Mouse (Mus musculus) liver, embryonic 13.5 days (tissue): Measurements from ENCODE around the gene Tmem216. TPM values are rescaled to one million over a fixed set of nuclear protein-coding genes. Genes with fewer than 3 reads are reported as not detected.
A peak's percentile ranks its signal among the peaks of the same experiment; 100 is the strongest.
"Not testable (repeated sequence)": the region's sequence is repeated elsewhere in the genome, so short reads cannot be mapped to it uniquely, and the experiment has no call there.

Source experiments
- ATAC-seq: fragments of 200-750 bp; cut with Nextera tagmentation; 2 replicates; pipeline ENCODE4 v1.8.0; 2017; ENCODE audit warnings: low read depth, mild to moderate bottlenecking, moderate number of reproducible peaks, moderate library complexity
- DNase-seq: peaks from one replicate; pipeline ENCODE4 v3.0.0; 2022
- H3K27ac ChIP-seq: fragments of 300-500 bp; sonication (generic); 2 replicates; pipeline ENCODE4 v1.5.1; 2015; ENCODE audit warnings: moderate library complexity, mild to moderate bottlenecking, inconsistent platforms
- H3K27me3 ChIP-seq: fragments of 300-500 bp; sonication (generic); 2 replicates; pipeline ENCODE4 v1.6.1; 2015; ENCODE audit warnings: mild to moderate bottlenecking, inconsistent platforms
- H3K36me3 ChIP-seq: fragments of 300-500 bp; sonication (generic); 2 replicates; pipeline ENCODE4 v1.6.1; 2015; ENCODE audit warnings: mild to moderate bottlenecking, inconsistent platforms
- H3K4me1 ChIP-seq: fragments of 300-500 bp; sonication (generic); replicated peaks from 2 replicates; pipeline ENCODE4 v1.6.1; 2015; ENCODE audit warnings: inconsistent platforms
- H3K4me2 ChIP-seq: fragments of 300-500 bp; sonication (generic); 2 replicates; pipeline ENCODE4 v1.6.1; 2015; ENCODE audit warnings: inconsistent platforms, mild to moderate bottlenecking, moderate library complexity
- H3K4me3 ChIP-seq: fragments of 300-500 bp; sonication (generic); replicated peaks from 2 replicates; pipeline ENCODE4 v1.5.1; 2015; ENCODE audit warnings: mild to moderate bottlenecking, inconsistent platforms
- H3K9ac ChIP-seq: fragments of 300-500 bp; sonication (generic); 2 replicates; pipeline ENCODE4 v1.6.1; 2015; ENCODE audit warnings: mild to moderate bottlenecking, inconsistent platforms
- H3K9me3 ChIP-seq: fragments of 300-500 bp; sonication (generic); replicated peaks from 2 replicates; pipeline ENCODE4 v1.6.1; 2016; ENCODE audit warnings: inconsistent platforms
- WGBS: fragments of 180-500 bp; shearing (Covaris S2); methylation state at CpG from one replicate; pipeline ENCODE4 v1.1.7; 2015; ENCODE audit not compliant: insufficient replicate concordance; 5-methylcytosine and 5-hydroxymethylcytosine counted together
- polyA plus RNA-seq: library from polyadenylated mRNA; unstranded; fragments of >200 nt; fragmentation: Nextera tagmentation; extraction: Ambion mirVana; gene quantifications from 2 replicates; pipeline ENCODE4 v1.2.1, GENCODE M21; 2015

The Tmem216 gene
- polyA plus RNA-seq, 1 experiment from 2014 or later, result 16.9 TPM

DNA sequence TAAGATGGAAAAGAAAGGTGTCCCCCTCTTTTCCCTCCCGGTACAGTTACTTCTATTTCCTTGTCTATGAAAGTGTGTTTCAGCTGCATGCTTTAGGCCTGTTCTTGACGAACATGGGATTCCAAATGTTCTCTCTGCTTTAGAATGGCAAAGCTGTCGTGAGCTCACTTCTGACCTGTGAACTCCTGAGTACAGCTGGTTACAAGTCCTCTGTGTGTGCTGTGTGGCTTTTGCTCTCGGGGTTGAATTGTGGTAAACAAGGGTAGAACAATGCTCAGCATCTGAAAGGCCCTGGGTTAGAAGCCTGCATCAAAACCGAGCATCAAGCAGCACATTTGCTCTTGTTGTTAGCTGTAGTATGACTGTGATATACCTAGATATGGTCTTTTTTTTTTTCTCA lies 6.3 kb upstream of the Tmem216 start:
- no peak for ATAC-seq
- 53% methylated on average over 5 of the region's 5 CpGs for WGBS
- H3K36me3 ChIP-seq, result no peaks in the 10 kb centered on the region
- H3K27me3 ChIP-seq, result no peaks in the 10 kb centered on the region
- no peak overlapping the region for H3K4me3 ChIP-seq
- H3K27ac ChIP-seq, result peak overlapping the region; percentile 35
- no peak overlapping the region for H3K9ac ChIP-seq
- H3K4me2 ChIP-seq, result no peak overlapping the region
- H3K4me1 ChIP-seq, result peaks cover 12% of the 10 kb centered on the region; the same call in 1 of the 2 replicates
- DNase-seq, result no peak
- H3K9me3 ChIP-seq, result no peaks in the 10 kb centered on the region

DNA sequence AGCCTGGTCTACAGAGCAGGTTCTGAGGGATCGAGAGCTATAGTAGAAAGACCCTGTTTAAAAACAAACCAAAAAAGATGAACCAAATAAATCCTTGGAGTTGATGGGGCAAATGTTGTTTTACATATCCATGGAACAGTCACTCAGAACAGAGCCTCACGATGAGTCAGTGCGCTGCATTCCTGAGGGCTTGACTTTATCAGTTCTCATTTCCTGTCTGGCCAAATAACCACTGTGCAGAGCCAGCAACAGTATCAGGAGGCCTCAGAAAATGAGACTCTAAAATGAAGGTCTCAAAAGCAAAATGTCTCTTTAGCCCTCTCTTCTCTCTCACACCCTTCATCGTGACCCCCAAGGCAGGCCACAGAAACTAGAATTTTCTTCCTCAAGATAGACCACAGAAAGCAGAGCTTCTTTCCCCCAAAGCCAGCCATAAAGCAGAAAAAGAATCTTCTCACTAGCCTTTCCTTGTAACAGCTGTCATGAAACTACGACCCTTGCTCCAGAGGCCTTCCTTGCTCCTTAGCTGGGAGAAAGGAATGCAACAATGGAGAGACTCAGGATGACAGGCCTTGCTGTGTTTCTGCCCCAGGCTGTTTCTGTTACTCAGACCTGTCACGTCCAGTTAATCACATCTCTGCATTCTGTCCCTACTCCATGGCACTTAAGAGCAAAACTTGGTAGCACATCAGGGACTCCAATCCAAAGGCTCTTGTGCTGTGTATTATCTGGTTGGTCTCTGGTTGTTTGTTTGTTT lies 5.7 kb upstream of the Tmem216 start:
- H3K9ac ChIP-seq, result no peak overlapping the region
- no peaks in the 10 kb centered on the region for H3K36me3 ChIP-seq
- WGBS, result 37% methylated on average over 6 of the region's 6 CpGs
- no peak for DNase-seq
- no peak overlapping the region for H3K4me3 ChIP-seq
- H3K27ac ChIP-seq, result peak overlapping the region; percentile 51
- H3K9me3 ChIP-seq, result no peaks in the 10 kb centered on the region
- peaks cover 17% of the 10 kb centered on the region; the same call in 1 of the 2 replicates for H3K4me1 ChIP-seq
- no peak overlapping the region for H3K4me2 ChIP-seq
- ATAC-seq, result no peak; the same call in 1 of the 2 replicates
- H3K27me3 ChIP-seq, result no peaks in the 10 kb centered on the region

DNA sequence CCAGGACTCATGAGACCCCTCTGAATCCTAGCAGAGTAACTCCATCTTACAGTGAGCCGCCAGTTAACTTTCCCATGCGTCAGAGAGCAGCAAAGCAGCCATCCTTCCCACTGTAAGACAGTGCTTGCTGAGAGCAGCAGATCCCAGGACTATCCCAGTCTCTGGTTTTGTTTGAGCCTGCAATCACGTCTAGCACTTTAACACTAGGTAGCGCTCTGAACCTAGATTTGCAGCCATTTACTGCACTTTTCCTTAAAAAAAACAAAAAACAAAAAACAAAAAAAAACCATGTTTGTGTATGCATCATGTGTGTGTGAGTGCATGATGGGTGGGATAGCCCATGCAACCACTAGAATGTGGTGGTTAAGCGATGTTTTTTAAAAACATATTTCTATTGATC lies 4.1 kb upstream of the Tmem216 start:
- Histone ChIP-seq H3K9ac (no peak overlapping the region), H3K4me1 (peaks cover 24% of the 10 kb centered on the region), H3K27ac (no peak overlapping the region), H3K4me3 (no peak overlapping the region), H3K27me3 (no peaks in the 10 kb centered on the region), H3K9me3 (no peaks in the 10 kb centered on the region), H3K36me3 (no peaks in the 10 kb centered on the region), H3K4me2 (no peak overlapping the region)
- ATAC-seq (no peak), DNase-seq (no peak)
- 48% methylated on average over 5 of the region's 5 CpGs for WGBS

DNA sequence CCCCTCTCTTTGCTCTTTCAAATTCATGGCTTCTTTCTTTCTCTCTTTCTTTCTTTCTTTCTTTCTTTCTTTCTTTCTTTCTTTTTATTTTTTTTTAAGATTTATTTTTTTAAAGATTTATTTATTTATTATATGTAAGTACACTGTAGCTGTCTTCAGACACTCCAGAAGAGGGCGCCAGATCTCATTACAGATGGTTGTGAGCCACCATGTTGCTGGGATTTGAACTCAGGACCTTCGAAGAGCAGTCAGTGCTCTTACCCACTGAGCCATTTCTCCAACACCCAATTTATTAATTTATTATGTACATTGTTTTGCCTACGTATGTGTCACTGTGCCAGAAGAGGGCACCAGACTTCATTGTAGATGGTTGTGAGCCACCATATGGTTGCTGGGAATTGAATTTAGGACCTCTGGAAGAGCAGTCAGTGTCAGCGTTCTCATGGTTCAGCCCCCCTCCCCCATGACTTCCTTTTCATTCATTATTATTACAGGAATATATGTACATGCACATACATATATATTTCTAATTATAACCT lies 1.9 kb upstream of the Tmem216 start:
- H3K36me3 ChIP-seq, H3K27ac ChIP-seq, H3K9me3 ChIP-seq, ATAC-seq, H3K27me3 ChIP-seq, DNase-seq, H3K4me3 ChIP-seq, H3K9ac ChIP-seq, H3K4me2 ChIP-seq: not testable (repeated sequence)
- 63% methylated on average over 4 of the region's 4 CpGs for WGBS
- H3K4me1 ChIP-seq, result peaks cover 34% of the 10 kb centered on the region

DNA sequence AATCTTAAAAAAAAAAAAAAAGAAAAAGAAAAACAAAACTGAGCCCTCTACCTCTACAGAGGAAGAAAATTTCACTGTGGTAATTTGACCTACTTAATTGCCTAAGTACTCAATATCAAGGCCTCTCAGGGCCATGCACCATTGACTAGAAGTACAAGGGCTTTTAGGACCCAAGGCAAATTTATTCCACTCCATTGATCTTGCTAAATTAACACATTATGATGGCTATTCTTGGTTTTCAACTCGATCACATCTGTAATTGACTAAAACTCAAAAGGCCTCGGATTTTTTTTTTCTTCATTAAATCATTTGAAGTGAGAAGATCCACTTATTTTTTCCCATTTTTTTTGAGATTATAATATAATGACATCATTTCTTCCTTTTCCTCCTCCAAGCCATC lies 1.4 kb upstream of the Tmem216 start:
- H3K9me3 ChIP-seq, result no peaks in the 10 kb centered on the region
- no peaks in the 10 kb centered on the region for H3K27me3 ChIP-seq
- no peak overlapping the region for H3K27ac ChIP-seq
- no peak overlapping the region for H3K9ac ChIP-seq
- ATAC-seq (no peak), DNase-seq (no peak)
- 62% methylated on average over 2 of the region's 2 CpGs for WGBS
- H3K36me3 ChIP-seq, result peaks cover 4% of the 10 kb centered on the region; the same call in 1 of the 2 replicates
- H3K4me2 ChIP-seq, result no peak overlapping the region
- no peak overlapping the region for H3K4me3 ChIP-seq
- H3K4me1 ChIP-seq, result peaks cover 34% of the 10 kb centered on the region

DNA sequence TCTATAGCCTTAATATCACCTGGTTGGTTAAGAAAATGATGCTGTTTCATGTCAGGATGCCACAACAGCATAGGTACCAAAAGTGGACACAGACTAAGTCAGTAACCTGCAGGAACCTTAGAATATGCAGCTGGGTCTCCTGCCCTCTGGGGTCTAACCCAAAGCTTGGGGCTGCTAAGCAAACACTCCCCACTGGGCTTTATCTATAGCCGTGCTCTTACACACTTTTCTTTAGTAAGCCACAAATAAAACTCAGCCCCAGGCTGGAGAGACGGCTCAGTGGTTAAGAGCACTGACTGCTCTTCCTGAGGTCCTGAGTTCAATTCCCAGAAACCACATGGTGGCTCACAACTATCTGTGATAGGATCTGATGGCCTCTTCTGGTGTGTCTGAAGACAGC lies 963 bp upstream of the Tmem216 start:
- Histone ChIP-seq H3K9ac (no peak overlapping the region; the same call in 1 of the 2 replicates), H3K4me3 (no peak overlapping the region), H3K36me3 (peaks cover 8% of the 10 kb centered on the region; the same call in 1 of the 2 replicates), H3K27ac (peak overlapping the region; percentile 66), H3K4me1 (peaks cover 31% of the 10 kb centered on the region), H3K27me3 (no peaks in the 10 kb centered on the region), H3K9me3 (no peaks in the 10 kb centered on the region), H3K4me2 (no peak overlapping the region)
- WGBS, result 41% methylated on average over 2 of the region's 2 CpGs
- DNase-seq, result no peak
- no peak for ATAC-seq

DNA sequence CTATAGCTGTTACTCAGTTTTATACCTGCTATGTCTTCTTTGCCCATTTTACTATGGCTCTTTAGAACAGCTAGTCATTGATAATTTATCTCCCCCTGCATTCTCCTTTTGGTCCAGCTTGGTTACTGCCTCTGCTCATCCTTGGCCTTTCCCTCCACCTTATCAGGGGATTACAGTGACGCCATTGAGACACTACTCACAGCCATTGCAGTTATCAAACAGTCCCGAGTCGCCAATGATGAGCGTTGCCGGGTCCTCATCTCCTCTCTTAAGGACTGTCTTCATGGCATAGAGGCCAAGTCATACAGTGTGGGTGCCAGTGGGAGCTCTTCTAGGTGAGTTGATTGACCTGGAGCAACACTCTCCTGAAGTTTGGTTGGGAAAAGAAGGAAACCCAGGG lies 16.6 kb downstream of the Tmem216 start:
- H3K36me3 ChIP-seq, result peaks cover 91% of the 10 kb centered on the region
- 39% methylated on average over 5 of the region's 5 CpGs for WGBS
- peak; percentile 50 for DNase-seq
- H3K9me3 ChIP-seq, result no peaks in the 10 kb centered on the region
- peak overlapping the region; percentile 28; the same call in 1 of the 2 replicates for H3K4me2 ChIP-seq
- H3K4me1 ChIP-seq, result peaks cover 12% of the 10 kb centered on the region
- no peaks in the 10 kb centered on the region for H3K27me3 ChIP-seq
- peak; percentile 93 for ATAC-seq
- no peak overlapping the region for H3K9ac ChIP-seq
- no peak overlapping the region for H3K4me3 ChIP-seq
- peak overlapping the region; percentile 58 for H3K27ac ChIP-seq

DNA sequence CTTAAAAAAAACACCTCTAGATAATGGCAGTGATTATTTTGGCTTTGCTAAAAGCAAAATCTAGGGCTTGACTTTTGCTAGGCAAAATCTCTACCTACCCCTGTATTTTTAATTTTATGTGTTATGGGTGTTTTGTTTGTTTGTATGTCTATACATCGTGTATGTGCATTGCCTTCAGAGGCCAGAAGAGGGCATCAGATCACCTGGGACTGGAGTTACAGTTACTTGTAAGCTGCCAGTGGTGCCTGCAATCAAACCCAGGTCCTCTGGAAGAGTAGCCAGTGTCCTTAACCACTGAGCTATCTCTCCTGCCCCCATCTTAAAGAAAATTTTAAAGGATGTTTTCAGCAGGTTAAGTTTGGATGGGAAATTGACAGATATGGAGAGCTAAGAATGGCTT lies 26.0 kb downstream of the Tmem216 start:
- no peak overlapping the region for H3K4me3 ChIP-seq
- H3K27ac ChIP-seq, result no peak overlapping the region
- no peak overlapping the region for H3K9ac ChIP-seq
- H3K27me3 ChIP-seq, result no peaks in the 10 kb centered on the region
- H3K36me3 ChIP-seq, result peaks cover 72% of the 10 kb centered on the region
- no peak for ATAC-seq
- DNase-seq, result no peak
- no peak overlapping the region for H3K4me2 ChIP-seq
- no peaks in the 10 kb centered on the region for H3K9me3 ChIP-seq
- peaks cover 22% of the 10 kb centered on the region for H3K4me1 ChIP-seq
- WGBS, result 93% methylated on average over 1 of the region's 1 CpGs

DNA sequence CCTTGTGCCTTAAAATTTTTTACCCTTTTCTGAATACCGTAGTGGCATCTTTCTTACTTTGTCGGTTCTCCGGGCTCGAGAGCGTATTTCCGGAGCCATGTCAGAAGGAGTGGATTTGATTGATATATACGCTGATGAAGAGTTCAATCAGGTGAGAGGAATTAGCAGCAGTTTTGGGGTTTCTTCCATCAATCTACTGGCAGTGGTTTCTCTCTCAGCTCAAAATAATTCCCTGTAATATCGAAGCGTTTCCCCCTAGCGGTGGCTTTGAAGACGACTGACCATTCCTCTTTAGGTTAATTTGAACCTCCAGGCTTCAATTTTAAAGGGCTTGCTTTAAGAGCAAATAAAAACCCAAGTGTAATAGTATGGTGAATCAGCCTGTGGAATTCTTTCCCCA lies 30.1 kb downstream of the Tmem216 start, which contains the start of gene Sdhaf2:
Gene Sdhaf2, minus strand, starts transcription at position 233 of the 400 bp plus-strand sequence.
- no peaks in the 10 kb centered on the region for H3K9me3 ChIP-seq
- peaks cover 52% of the 10 kb centered on the region for H3K4me1 ChIP-seq
- no peak for DNase-seq
- H3K27me3 ChIP-seq, result no peaks in the 10 kb centered on the region
- peaks cover 43% of the 10 kb centered on the region for H3K36me3 ChIP-seq
- H3K4me3 ChIP-seq, result peak within 1 kb of the TSS; percentile 87
- peak within 1 kb of the TSS; percentile 98 for H3K27ac ChIP-seq
- 0% methylated on average over 11 of the region's 11 CpGs for WGBS
- H3K4me2 ChIP-seq, result peak within 1 kb of the TSS; percentile 71
- no peak for ATAC-seq
- peak within 1 kb of the TSS; percentile 97 for H3K9ac ChIP-seq

DNA sequence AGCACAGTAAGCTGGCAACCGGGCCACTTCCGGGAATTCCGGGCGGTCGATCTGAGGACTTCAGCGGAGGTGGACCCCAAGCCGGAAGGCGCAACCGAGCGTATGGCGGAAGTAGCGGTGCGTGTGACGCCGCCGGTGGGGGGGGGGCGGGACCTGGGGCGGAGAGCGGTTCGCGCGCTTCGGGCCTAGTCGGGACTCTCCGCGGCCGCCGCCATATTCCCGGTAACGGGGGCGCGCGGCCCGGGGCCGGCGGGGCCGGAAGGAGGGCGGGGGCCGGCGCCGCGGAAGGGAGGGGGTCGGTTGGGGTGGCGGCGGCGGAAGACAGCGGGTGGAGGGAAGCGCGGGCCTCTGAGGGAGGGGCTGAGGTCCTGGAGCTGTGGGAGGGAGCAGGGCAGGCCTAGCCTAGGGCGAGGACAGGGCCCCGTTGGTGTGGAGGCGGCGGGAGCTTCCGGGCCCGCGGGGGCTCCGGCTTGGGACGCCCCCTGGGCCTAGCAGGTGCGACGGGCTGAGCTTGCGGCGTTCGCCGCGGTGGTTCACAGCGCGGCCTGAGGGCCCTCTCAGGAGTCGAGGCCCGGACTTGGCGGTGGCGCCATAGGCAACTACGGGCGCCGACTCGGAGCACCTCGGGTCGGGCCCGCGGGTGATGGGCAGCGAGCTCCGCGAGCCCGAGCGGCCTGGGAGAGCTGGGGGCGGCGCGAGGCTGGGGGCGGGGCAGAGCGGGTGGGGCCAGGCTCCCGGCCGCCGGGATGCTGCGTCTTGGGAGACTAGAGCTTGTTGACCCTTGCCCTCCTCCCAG lies 30.7 kb downstream of the Tmem216 start, which contains the start of gene Cpsf7:
Gene Cpsf7, plus strand, starts transcription at position 161 of the 796 bp plus-strand sequence.
- H3K4me1 ChIP-seq, result peaks cover 57% of the 10 kb centered on the region

DNA sequence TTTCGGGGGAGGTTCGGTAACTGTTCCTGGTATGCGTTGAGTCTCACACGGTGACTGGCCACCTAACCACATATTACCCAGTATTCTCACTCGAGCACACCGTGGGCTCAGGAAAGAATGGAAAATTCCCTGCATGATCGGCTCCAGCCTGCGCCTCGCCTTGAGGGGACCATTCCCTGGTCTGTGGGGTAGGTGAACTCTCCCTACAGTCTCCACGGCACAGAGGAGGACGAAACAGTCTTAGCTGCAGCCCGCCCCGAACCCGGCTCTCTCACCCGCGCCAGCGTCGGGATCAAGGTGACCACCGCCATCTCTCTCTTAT lies 31.3 kb downstream of the Tmem216 start:
- Histone ChIP-seq H3K4me2 (peak overlapping the region; percentile 71), H3K4me1 (peaks cover 59% of the 10 kb centered on the region), H3K9me3 (no peaks in the 10 kb centered on the region), H3K9ac (peak overlapping the region; percentile 97), H3K4me3 (peak overlapping the region; percentile 87), H3K36me3 (peaks cover 31% of the 10 kb centered on the region), H3K27ac (peak overlapping the region; percentile 98), H3K27me3 (no peaks in the 10 kb centered on the region)
- WGBS, result 0% methylated on average over 19 of the region's 19 CpGs
- ATAC-seq (no peak), DNase-seq (no peak)

More for the DNA sequence above, 30.7 kb downstream of the Tmem216 start, which contains the start of gene Cpsf7:
- H3K36me3 ChIP-seq, result peaks cover 37% of the 10 kb centered on the region
- peak within 1 kb of the TSS; percentile 98 for H3K27ac ChIP-seq
- under 1% methylated on average over 75 of the region's 93 CpGs for WGBS
- peak within 1 kb of the TSS; percentile 97 for H3K9ac ChIP-seq
- peak within 1 kb of the TSS; percentile 73 for H3K4me2 ChIP-seq
- H3K27me3 ChIP-seq, result no peaks in the 10 kb centered on the region
- H3K4me3 ChIP-seq, result peak within 1 kb of the TSS; percentile 87
- no peaks in the 10 kb centered on the region for H3K9me3 ChIP-seq
- ATAC-seq, result peak; percentile 89
- peak; percentile 82 for DNase-seq
